Mouse (Mus musculus) liver, embryonic 14 days (tissue): ENCODE measurements around the gene B4galt5. TPM values are rescaled to one million over a fixed set of nuclear protein-coding genes. Genes with fewer than 3 reads are reported as not detected.

ENCODE experiments used
- polyA plus RNA-seq: library from polyadenylated mRNA; depleted of rRNA; stranded (reverse); fragments of >200 nt; gene quantifications from 2 replicates; pipeline ENCODE4 v1.2.3, GENCODE M21; 2012; rRNA removed

B4galt5 gene
- 2.4 and 2.9 TPM in 2 replicates for polyA plus RNA-seq

GRCm38 (mm10) chr2:167348376-167349282, at the start of gene B4galt5:
B4galt5 (minus strand) TSS chr2:167349183.

Other genes with a start within 250 kb of the B4galt5 start
- gene Kcnb1, start 159.0 kb downstream of the B4galt5 start, polyA plus RNA-seq: 0.08 and 0.14 TPM in 2 replicates
- gene Ptgis, start 108.6 kb downstream of the B4galt5 start, polyA plus RNA-seq: 0.33 and 0.60 TPM in 2 replicates
- gene Slc9a8, start 72.5 kb upstream of the B4galt5 start, polyA plus RNA-seq: 12.7 and 14.7 TPM in 2 replicates
- gene Rnf114, start 143.5 kb upstream of the B4galt5 start, polyA plus RNA-seq: 23.2 and 27.3 TPM in 2 replicates
- 6.4 and 7.6 TPM in 2 replicates for gene Spata2, start 143.7 kb upstream of the B4galt5 start, polyA plus RNA-seq
- 1.6 and 1.7 TPM in 2 replicates for gene Snai1, start 189.0 kb upstream of the B4galt5 start, polyA plus RNA-seq